Mouse (Mus musculus) inflammation-experienced regulatory T-cells, adult 16 weeks (primary cell): Measurements from ENCODE around the gene Ube2e3. TPM values are rescaled to one million over a fixed set of nuclear protein-coding genes. Genes with fewer than 3 reads are reported as not detected.

Source experiments
- polyA plus RNA-seq: library from polyadenylated mRNA; unstranded; fragments of 100-300 nt; shearing (Covaris generic); gene quantifications from one replicate; pipeline ENCODE4 v1.2.1, GENCODE M21; 2017

Gene Ube2e3
- 7.3 TPM for polyA plus RNA-seq

DNA sequence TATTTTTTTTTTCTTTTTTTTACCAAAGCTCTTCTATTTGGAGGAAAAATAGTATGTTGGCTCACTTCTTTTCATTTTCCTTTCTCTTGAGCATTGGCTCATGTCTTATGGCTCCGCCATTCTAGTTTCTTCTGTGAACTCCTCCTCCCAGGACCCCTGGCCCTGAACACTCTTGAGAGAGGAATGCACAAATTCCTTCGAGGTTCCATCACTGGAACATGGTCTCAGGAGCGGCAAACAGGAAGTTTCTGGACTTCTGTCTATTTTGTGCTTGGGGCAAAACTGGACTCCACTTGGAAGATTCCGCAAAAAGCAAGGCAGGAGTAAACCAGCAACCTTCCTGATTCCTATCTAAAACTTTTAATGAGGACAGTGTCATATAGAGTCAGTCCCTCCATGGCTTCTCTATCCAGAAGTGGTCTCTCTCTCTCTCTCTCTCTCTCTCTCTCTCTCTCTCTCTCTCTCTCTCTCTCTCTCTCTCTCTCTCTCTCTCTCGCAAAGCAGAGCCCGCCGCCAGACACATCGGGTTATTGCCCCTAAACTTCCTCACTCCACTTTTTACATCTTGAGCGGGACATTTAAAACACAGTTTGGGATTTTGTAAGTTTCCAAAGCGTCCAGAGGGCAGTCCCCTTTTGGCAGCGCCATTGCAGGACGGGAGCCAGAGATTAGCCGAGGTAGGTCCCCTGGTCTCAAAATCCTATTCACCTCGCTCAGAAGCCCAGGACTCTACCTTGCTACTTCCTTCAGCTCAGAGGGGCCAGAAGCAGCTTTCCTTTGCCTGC lies at the start of gene Ube2e3:
Gene Ube2e3, plus strand, starts transcription at position 399 of the 785 bp plus-strand sequence.

